Mouse (Mus musculus): Measurements from ENCODE around the gene Mapkbp1. TPM values are rescaled to one million over a fixed set of nuclear protein-coding genes. Genes with fewer than 3 reads are reported as not detected.
A peak's percentile ranks its signal among the peaks of the same experiment; 100 is the strongest.

Gene Mapkbp1
- polyA plus RNA-seq, 1 experiment from 2014 or later, result 2.8 TPM

GRCm38 (mm10) chr2:120033726-120034125, 61.2 kb downstream of the Mapkbp1 start:
- Histone ChIP-seq H3K4me3 (replicated peaks) (no peak overlapping the region), H3K4me2 (no peak overlapping the region), H3K27me3 (replicated peaks) (no peaks in the 10 kb centered on the region), H3K36me3 (peaks cover 12% of the 10 kb centered on the region; the same call in 1 of the 2 replicates), H3K27ac (no peak overlapping the region), H3K9me3 (no peaks in the 10 kb centered on the region), H3K4me1 (no peaks in the 10 kb centered on the region), H3K9ac (no peak overlapping the region)
- WGBS, result 76% methylated on average over 5 of the region's 5 CpGs
- no peak for ATAC-seq (ENCODE audit: insufficient read depth, low FRiP score, low read depth)

- Histone ChIP-seq H3K36me3 (peaks cover 28% of the 10 kb centered on the region; the same call in 1 of the 2 replicates), H3K4me1 (no peaks in the 10 kb centered on the region), H3K4me3 (replicated peaks) (no peak overlapping the region), H3K9ac (no peak overlapping the region), H3K9me3 (no peaks in the 10 kb centered on the region), H3K4me2 (no peak overlapping the region), H3K27ac (no peak overlapping the region), H3K27me3 (replicated peaks) (no peaks in the 10 kb centered on the region)
- ATAC-seq (ENCODE audit: insufficient read depth, low FRiP score, low read depth), result no peak
- 91% methylated on average over 9 of the region's 9 CpGs for WGBS
These were observed 65.2 kb downstream of the Mapkbp1 start for GRCm38 (mm10) chr2:120037744-120038143.

- Histone ChIP-seq H3K9ac (no peak overlapping the region), H3K27me3 (replicated peaks) (no peaks in the 10 kb centered on the region), H3K9me3 (no peaks in the 10 kb centered on the region), H3K4me3 (replicated peaks) (no peak overlapping the region), H3K27ac (no peak overlapping the region), H3K36me3 (peaks cover 28% of the 10 kb centered on the region; the same call in 1 of the 2 replicates), H3K4me1 (peaks cover 17% of the 10 kb centered on the region; the same call in 1 of the 2 replicates), H3K4me2 (no peak overlapping the region)
- 79% methylated on average over 5 of the region's 5 CpGs for WGBS
- ATAC-seq (ENCODE audit: insufficient read depth, low FRiP score, low read depth), result no peak
These were observed 68.5 kb downstream of the Mapkbp1 start for GRCm38 (mm10) chr2:120040991-120041390.

GRCm38 (mm10) chr2:120044101-120044603, 71.7 kb downstream of the Mapkbp1 start:
- Histone ChIP-seq H3K27ac (peak overlapping the region; percentile 54; the same call in 1 of the 2 replicates), H3K9me3 (no peaks in the 10 kb centered on the region), H3K9ac (no peak overlapping the region), H3K4me1 (peaks cover 21% of the 10 kb centered on the region; the same call in 1 of the 2 replicates), H3K36me3 (peaks cover 21% of the 10 kb centered on the region; the same call in 1 of the 2 replicates), H3K4me3 (replicated peaks) (no peak overlapping the region), H3K27me3 (replicated peaks) (no peaks in the 10 kb centered on the region), H3K4me2 (0 out of 2 replicates have a peak overlapping the region, but pooled peaks have one; percentile 3)
- peak; percentile 75 for ATAC-seq (ENCODE audit: insufficient read depth, low FRiP score, low read depth)
- WGBS, result 35% methylated on average over 4 of the region's 4 CpGs

- H3K4me1 ChIP-seq, result peaks cover 21% of the 10 kb centered on the region; the same call in 1 of the 2 replicates
- H3K4me3 ChIP-seq (replicated peaks), result no peak overlapping the region
- ATAC-seq (ENCODE audit: insufficient read depth, low FRiP score, low read depth), result no peak
- peaks cover 18% of the 10 kb centered on the region; the same call in 1 of the 2 replicates for H3K36me3 ChIP-seq
- 0 out of 2 replicates have a peak overlapping the region, but pooled peaks have one; percentile 28 for H3K27ac ChIP-seq
- WGBS, result 62% methylated on average over 3 of the region's 3 CpGs
- H3K9me3 ChIP-seq, result no peaks in the 10 kb centered on the region
- no peak overlapping the region for H3K9ac ChIP-seq
- H3K4me2 ChIP-seq, result no peak overlapping the region
- no peaks in the 10 kb centered on the region for H3K27me3 ChIP-seq (replicated peaks)
These were observed 72.2 kb downstream of the Mapkbp1 start for GRCm38 (mm10) chr2:120044676-120045075.

- Histone ChIP-seq H3K27me3 (replicated peaks) (no peaks in the 10 kb centered on the region), H3K27ac (no peak overlapping the region), H3K4me3 (replicated peaks) (no peak overlapping the region), H3K4me1 (peaks cover 21% of the 10 kb centered on the region; the same call in 1 of the 2 replicates), H3K4me2 (no peak overlapping the region), H3K9me3 (no peaks in the 10 kb centered on the region), H3K9ac (no peak overlapping the region), H3K36me3 (0 out of 2 replicates have a peak, but pooled peaks cover 7% of the 10 kb centered on the region)
- WGBS, result 64% methylated on average over 14 of the region's 14 CpGs
- ATAC-seq (ENCODE audit: insufficient read depth, low FRiP score, low read depth), result 0 out of 2 replicates have a peak, but pooled peaks have one; percentile 36
These were observed 74.2 kb downstream of the Mapkbp1 start for GRCm38 (mm10) chr2:120046486-120047310.

- Histone ChIP-seq H3K36me3 (no peaks in the 10 kb centered on the region), H3K4me1 (peaks cover 21% of the 10 kb centered on the region; the same call in 1 of the 2 replicates), H3K9me3 (no peaks in the 10 kb centered on the region), H3K27ac (no peak overlapping the region), H3K27me3 (replicated peaks) (no peaks in the 10 kb centered on the region), H3K4me3 (replicated peaks) (no peak overlapping the region), H3K4me2 (no peak overlapping the region), H3K9ac (no peak overlapping the region)
- no peak for ATAC-seq (ENCODE audit: insufficient read depth, low FRiP score, low read depth)
- 69% methylated on average over 9 of the region's 9 CpGs for WGBS
These were observed 75.7 kb downstream of the Mapkbp1 start for GRCm38 (mm10) chr2:120048173-120048572.

GRCm38 (mm10) chr2:120049632-120050274, 77.3 kb downstream of the Mapkbp1 start:
- Histone ChIP-seq H3K9ac (no peak overlapping the region), H3K27ac (no peak overlapping the region), H3K4me3 (replicated peaks) (no peak overlapping the region), H3K27me3 (replicated peaks) (no peaks in the 10 kb centered on the region), H3K4me2 (no peak overlapping the region), H3K36me3 (no peaks in the 10 kb centered on the region), H3K9me3 (no peaks in the 10 kb centered on the region), H3K4me1 (peaks cover 11% of the 10 kb centered on the region; the same call in 1 of the 2 replicates)
- no peak for ATAC-seq (ENCODE audit: insufficient read depth, low FRiP score, low read depth)
- WGBS, result 61% methylated on average over 10 of the region's 10 CpGs

- Histone ChIP-seq H3K9ac (no peak overlapping the region), H3K4me3 (replicated peaks) (no peak overlapping the region), H3K4me2 (no peak overlapping the region), H3K4me1 (0 out of 2 replicates have a peak, but pooled peaks cover 4% of the 10 kb centered on the region), H3K9me3 (no peaks in the 10 kb centered on the region), H3K27me3 (replicated peaks) (no peaks in the 10 kb centered on the region), H3K27ac (no peak overlapping the region), H3K36me3 (no peaks in the 10 kb centered on the region)
- 59% methylated on average over 6 of the region's 6 CpGs for WGBS
- ATAC-seq (ENCODE audit: insufficient read depth, low FRiP score, low read depth), result no peak
These were observed 78.9 kb downstream of the Mapkbp1 start for GRCm38 (mm10) chr2:120051405-120051804.

- H3K4me3 ChIP-seq (replicated peaks), result no peak overlapping the region
- no peak overlapping the region for H3K4me2 ChIP-seq
- H3K4me1 ChIP-seq, result no peaks in the 10 kb centered on the region
- H3K36me3 ChIP-seq, result no peaks in the 10 kb centered on the region
- H3K27ac ChIP-seq, result no peak overlapping the region
- 87% methylated on average over 12 of the region's 12 CpGs for WGBS
- H3K9ac ChIP-seq, result no peak overlapping the region
- H3K27me3 ChIP-seq (replicated peaks), result no peaks in the 10 kb centered on the region
- no peak for ATAC-seq (ENCODE audit: insufficient read depth, low FRiP score, low read depth)
- H3K9me3 ChIP-seq, result no peaks in the 10 kb centered on the region
These were observed 82.5 kb downstream of the Mapkbp1 start for GRCm38 (mm10) chr2:120054771-120055552.

- 82% methylated on average over 10 of the region's 10 CpGs for WGBS
- Histone ChIP-seq H3K27ac (no peak overlapping the region), H3K9ac (no peak overlapping the region), H3K4me2 (no peak overlapping the region), H3K27me3 (replicated peaks) (no peaks in the 10 kb centered on the region), H3K4me3 (replicated peaks) (no peak overlapping the region), H3K36me3 (no peaks in the 10 kb centered on the region), H3K4me1 (0 out of 2 replicates have a peak, but pooled peaks cover 4% of the 10 kb centered on the region), H3K9me3 (no peaks in the 10 kb centered on the region)
- ATAC-seq (ENCODE audit: insufficient read depth, low FRiP score, low read depth), result no peak
These were observed 83.4 kb downstream of the Mapkbp1 start for GRCm38 (mm10) chr2:120055923-120056322.

Measured in stomach, embryonic 15.5 days (tissue).